Mouse (Mus musculus) lung, postnatal 0 days (tissue): ENCODE data around the gene Slc12a8.

ENCODE experiments used
- CTCF ChIP-seq: IDR thresholded peaks from 2 replicates; pipeline ENCODE4 v1.5.1; 2016; ENCODE audit warnings: antibody characterized with exemption, mild to moderate bottlenecking
- EP300 ChIP-seq: IDR thresholded peaks from 2 replicates; pipeline ENCODE4 v1.6.1; 2016; ENCODE audit warnings: antibody characterized with exemption, mild to moderate bottlenecking, control low read depth

GRCm38 (mm10) chr16:33594037-33594771 is 77.1 kb downstream of the Slc12a8 start:
- TF ChIP-seq CTCF (no peak), EP300 (no peak)
